Mouse (Mus musculus) ES-E14 (cell line): Measurements from ENCODE around the gene Notch2. TPM values are rescaled to one million over a fixed set of nuclear protein-coding genes. Genes with fewer than 3 reads are reported as not detected.

Experiments used
- DNase-seq: peaks from one replicate; pipeline ENCODE4 v3.0.0-alpha.2; 2013; ENCODE audit warnings: low read depth, low spot score
- H3K27ac ChIP-seq: 2 replicates; pipeline ENCODE4 v1.5.1; 2012; ENCODE audit warnings: low read depth, mild to moderate bottlenecking, low read length, moderate library complexity, mixed read lengths; ENCODE audit not compliant: poor library complexity, insufficient read depth, severe bottlenecking
- H3K36me3 ChIP-seq: 2 replicates; pipeline ENCODE4 v1.6.1; 2012; ENCODE audit warnings: mild to moderate bottlenecking, low read length, moderate library complexity, mixed read lengths; ENCODE audit not compliant: control insufficient read depth, poor library complexity, insufficient read depth, severe bottlenecking
- H3K4me1 ChIP-seq, 2 experiments: fragments of 150-350 bp in 1 of 2; sonication (generic) in 1 of 2; 2 replicates each; pipeline ENCODE4 v1.6.1; 2012; ENCODE audit warnings: low read length in 2 of 2, mild to moderate bottlenecking in 1 of 2, mixed read lengths in 1 of 2; ENCODE audit not compliant: control insufficient read depth in 2 of 2, insufficient read depth in 2 of 2, poor library complexity in 1 of 2
- H3K4me3 ChIP-seq, 2 experiments: fragments of 150-350 bp in 1 of 2; sonication (generic) in 1 of 2; 2 replicates each; pipeline ENCODE4 v1.5.1; 2012; ENCODE audit warnings: low read length in 2 of 2, low read depth in 1 of 2, mild to moderate bottlenecking in 1 of 2, mixed read lengths in 1 of 2; ENCODE audit not compliant: insufficient read depth in 1 of 2, poor library complexity in 1 of 2, severe bottlenecking in 1 of 2
- H3K9ac ChIP-seq: 2 replicates; pipeline ENCODE4 v1.6.1; 2012; ENCODE audit warnings: low read depth, mild to moderate bottlenecking, low read length, mixed read lengths; ENCODE audit not compliant: poor library complexity, insufficient read depth, severe bottlenecking
- H3K9me3 ChIP-seq: fragments of 150-350 bp; sonication (generic); 2 replicates; pipeline ENCODE4 v1.6.1; 2012; ENCODE audit warnings: low read depth, mild to moderate bottlenecking, low read length; ENCODE audit not compliant: control insufficient read depth, insufficient read depth
- CHD2 ChIP-seq: IDR thresholded peaks from 2 replicates; pipeline ENCODE4 v1.6.1; 2014; ENCODE audit warnings: mild to moderate bottlenecking, low read depth, low read length, inconsistent platforms
- HCFC1 ChIP-seq: IDR thresholded peaks from 2 replicates; pipeline ENCODE4 v1.6.1; 2012; ENCODE audit warnings: low read length, inconsistent platforms, borderline replicate concordance; ENCODE audit not compliant: insufficient read depth
- MAFK ChIP-seq: IDR thresholded peaks from 2 replicates; pipeline ENCODE4 v1.6.1; 2014; ENCODE audit warnings: mild to moderate bottlenecking, low read depth, low read length, inconsistent platforms; ENCODE audit not compliant: insufficient read depth
- ZC3H11A ChIP-seq: IDR thresholded peaks from 2 replicates; pipeline ENCODE4 v1.6.1; 2012; ENCODE audit warnings: low read depth, mild to moderate bottlenecking, inconsistent platforms, low read length, borderline replicate concordance
- ZNF384 ChIP-seq: IDR thresholded peaks from 2 replicates; pipeline ENCODE4 v1.6.1; 2012; ENCODE audit warnings: low read depth, low read length, inconsistent platforms
- in situ Hi-C, 2 experiments: fragments of 600-800 bp; cut with MboI; formaldehyde crosslinking; loops; one replicate each; pipeline ENCODE4 v1.15.1; 2025; ENCODE audit warnings: low sequenced_read_pairs in 2 of 2, inconsistent platforms in 1 of 2; ENCODE audit not compliant: unreplicated experiment in 2 of 2
- total RNA-seq: library from RNA; depleted of rRNA; stranded (reverse); fragments of 300-350 nt; gene quantifications from 2 replicates; pipeline ENCODE4 v1.2.3, GENCODE M21; 2012

The Notch2 gene
- total RNA-seq, 1 experiment = 41.5 TPM

DNA sequence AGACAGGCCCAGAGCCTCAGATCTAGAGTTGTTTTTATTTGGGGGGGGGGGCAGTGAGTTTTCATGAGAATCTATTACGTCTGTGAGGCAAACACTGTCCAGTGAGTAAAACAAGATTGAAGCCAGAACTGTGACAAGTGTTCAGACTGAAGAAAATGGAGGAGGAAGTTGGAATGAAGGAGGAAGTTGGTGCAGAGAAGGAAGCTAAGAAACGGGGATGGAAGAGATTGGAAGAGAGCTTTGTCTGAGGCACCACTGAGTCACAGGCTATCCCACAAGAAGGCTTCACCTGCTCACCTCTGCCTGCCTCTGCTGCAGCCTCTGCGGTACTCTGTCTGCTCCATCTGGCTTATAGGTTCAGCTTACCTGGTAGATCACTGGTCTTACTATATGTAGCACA lies 74.2 kb downstream of the Notch2 start:
- H3K9me3 ChIP-seq = no peaks in the 10 kb centered on the region
- TF ChIP-seq HCFC1 (no peak), MAFK (no peak), ZC3H11A (no peak), CHD2 (no peak), ZNF384 (no peak)
- no peak overlapping the region for H3K9ac ChIP-seq
- no peak overlapping the region for H3K27ac ChIP-seq
- no peak overlapping the region for H3K4me3 ChIP-seq
- H3K4me1 ChIP-seq = peaks cover 3 to 19% of the 10 kb centered on the region in 2 experiments; a peak in 3 of 4 replicates
- DNase-seq = no peak
- in situ Hi-C loops = no loop called here
- H3K36me3 ChIP-seq = no peaks in the 10 kb centered on the region; the same call in 1 of the 2 replicates

- H3K4me3 ChIP-seq = no peak overlapping the region
- H3K9ac ChIP-seq = no peak overlapping the region
- no peak overlapping the region for H3K27ac ChIP-seq
- H3K4me1 ChIP-seq = peaks cover 3 to 15% of the 10 kb centered on the region in 2 experiments; a peak in 3 of 4 replicates
- TF ChIP-seq ZNF384 (no peak), CHD2 (no peak), ZC3H11A (no peak), HCFC1 (no peak), MAFK (no peak)
- H3K9me3 ChIP-seq = no peaks in the 10 kb centered on the region
- in situ Hi-C loops = no loop called here
- DNase-seq = no peak
- H3K36me3 ChIP-seq = no peaks in the 10 kb centered on the region; the same call in 1 of the 2 replicates
These were observed 76.4 kb downstream of the Notch2 start for GRCm38 (mm10) chr3:98089702-98090101.

GRCm38 (mm10) chr3:98090129-98090528 lies 76.8 kb downstream of the Notch2 start:
- TF ChIP-seq ZNF384 (no peak), HCFC1 (no peak), ZC3H11A (no peak), MAFK (no peak), CHD2 (no peak)
- Histone ChIP-seq H3K9ac (no peak overlapping the region), H3K9me3 (no peaks in the 10 kb centered on the region), H3K4me1 (peaks cover 3 to 11% of the 10 kb centered on the region in 2 experiments; a peak in 3 of 4 replicates), H3K4me3 (no peak overlapping the region), H3K27ac (no peak overlapping the region), H3K36me3 (no peaks in the 10 kb centered on the region; the same call in 1 of the 2 replicates)
- in situ Hi-C loops = no loop called here
- no peak for DNase-seq

DNA sequence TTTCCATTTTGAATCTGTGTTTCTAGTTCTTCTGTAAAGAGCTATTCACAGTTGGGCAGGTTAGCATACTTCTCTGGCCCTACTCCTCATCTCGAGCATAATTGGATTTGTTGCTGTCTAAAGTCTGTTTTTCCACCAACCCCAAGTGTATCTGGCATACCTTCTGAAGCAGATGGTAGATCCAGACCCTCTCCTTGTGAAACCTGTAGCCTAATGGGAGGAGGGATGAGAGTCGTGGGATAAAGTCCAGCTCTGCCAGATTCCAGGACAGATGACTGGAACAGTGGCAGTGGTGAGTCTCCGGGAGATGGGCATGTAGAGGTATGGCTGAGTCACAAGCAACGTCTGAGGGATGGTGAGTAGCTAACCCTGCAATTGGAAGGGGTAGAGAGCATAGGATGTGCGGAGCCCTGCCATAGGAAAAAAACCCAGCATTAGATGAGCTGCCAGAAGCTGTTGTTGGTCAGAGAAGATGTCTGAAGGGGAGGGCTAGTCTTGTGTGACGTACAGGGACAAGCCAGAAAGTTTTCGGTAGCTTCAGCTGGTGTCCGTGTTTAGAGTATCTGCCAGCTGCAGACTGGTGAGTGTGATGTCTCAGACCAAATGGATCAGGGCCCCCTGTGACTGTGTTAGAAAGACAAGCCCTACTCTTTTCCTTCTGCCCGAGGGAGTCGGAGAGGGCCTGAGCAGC lies 79.5 kb downstream of the Notch2 start:
- H3K27ac ChIP-seq = no peak overlapping the region
- H3K4me3 ChIP-seq = no peak overlapping the region
- in situ Hi-C loops = no loop called here
- no peaks in the 10 kb centered on the region for H3K4me1 ChIP-seq
- H3K9me3 ChIP-seq = no peaks in the 10 kb centered on the region
- DNase-seq = no peak
- H3K36me3 ChIP-seq = no peaks in the 10 kb centered on the region; the same call in 1 of the 2 replicates
- no peak for TF ChIP-seq ZNF384
- H3K9ac ChIP-seq = no peak overlapping the region

DNA sequence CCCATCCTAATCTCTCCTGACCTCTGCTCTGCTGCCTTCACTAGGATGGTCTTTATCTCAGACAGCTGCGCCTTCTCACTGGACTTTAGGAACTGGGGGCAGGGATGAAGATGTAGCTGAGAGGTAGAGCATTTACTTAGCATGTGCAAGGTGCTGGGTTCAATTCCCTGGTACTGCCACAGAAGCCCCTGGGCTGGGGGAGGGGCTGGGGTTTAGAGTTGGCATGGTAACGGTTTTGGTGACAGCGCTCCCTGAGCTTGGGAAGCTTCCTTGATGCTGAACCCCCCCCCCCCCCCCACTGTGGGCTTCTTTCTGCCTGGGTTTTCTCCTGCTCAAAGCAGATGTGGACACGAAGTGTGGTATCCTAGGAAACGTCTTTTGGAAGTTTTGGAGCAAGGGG lies 80.6 kb downstream of the Notch2 start:
- H3K36me3 ChIP-seq = no peaks in the 10 kb centered on the region; the same call in 1 of the 2 replicates
- DNase-seq = no peak
- H3K4me1 ChIP-seq = no peaks in the 10 kb centered on the region
- no peaks in the 10 kb centered on the region for H3K9me3 ChIP-seq
- H3K27ac ChIP-seq = no peak overlapping the region
- in situ Hi-C loops = no loop called here
- H3K4me3 ChIP-seq = no peak overlapping the region
- TF ChIP-seq MAFK (no peak), CHD2 (no peak), HCFC1 (no peak), ZNF384 (no peak), ZC3H11A (no peak)
- H3K9ac ChIP-seq = no peak overlapping the region
